Mouse (Mus musculus) B cell, adult 2 months (primary cell): ENCODE data around the gene Tagln2.

Source experiments
- DNase-seq, 2 experiments: peaks; one replicate each; pipeline ENCODE4 v3.0.0; 2022

The Tagln2 gene

DNA sequence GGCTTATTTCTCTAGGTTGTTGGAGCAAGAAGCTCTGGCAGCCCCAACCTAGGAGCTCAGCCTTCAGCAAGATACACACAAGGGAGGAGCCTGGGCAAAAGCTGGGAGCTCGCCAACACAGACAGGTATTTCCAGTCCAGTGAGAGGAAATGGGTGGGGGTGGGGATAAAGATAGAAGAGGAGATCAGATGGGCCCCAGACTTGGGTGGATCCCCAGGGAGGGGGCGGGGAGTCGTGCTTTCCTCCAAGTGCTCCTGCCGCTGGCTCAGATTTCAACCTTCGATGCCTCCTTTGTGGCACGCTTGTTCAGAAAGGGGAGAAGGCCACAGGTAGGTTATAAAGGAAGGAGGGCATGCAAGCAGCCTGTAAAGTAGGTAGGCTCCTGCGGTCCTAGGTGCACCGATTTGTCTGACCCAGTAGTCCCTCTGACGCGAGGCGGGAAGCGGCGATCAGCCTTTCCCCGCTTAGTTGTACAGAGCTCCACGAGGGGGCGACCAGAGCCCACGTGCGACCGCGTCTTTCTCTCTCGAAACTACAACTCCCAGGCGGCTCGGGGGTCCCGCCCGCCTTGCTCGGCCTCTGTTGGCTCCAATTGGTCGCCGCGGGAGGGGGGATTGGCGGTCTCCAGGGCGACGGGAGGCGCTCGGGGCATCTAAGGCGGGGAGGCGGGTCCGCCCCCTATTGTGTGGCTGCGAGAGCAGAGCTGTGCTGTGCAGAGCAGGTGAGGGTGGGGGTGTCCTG is 18.1 kb upstream of the Tagln2 start, which contains the start of gene Igsf9:
Gene Igsf9, plus strand, starts transcription at position 249 of the 741 bp plus-strand sequence.
- peak; percentile 92 to 93 for DNase-seq

DNA sequence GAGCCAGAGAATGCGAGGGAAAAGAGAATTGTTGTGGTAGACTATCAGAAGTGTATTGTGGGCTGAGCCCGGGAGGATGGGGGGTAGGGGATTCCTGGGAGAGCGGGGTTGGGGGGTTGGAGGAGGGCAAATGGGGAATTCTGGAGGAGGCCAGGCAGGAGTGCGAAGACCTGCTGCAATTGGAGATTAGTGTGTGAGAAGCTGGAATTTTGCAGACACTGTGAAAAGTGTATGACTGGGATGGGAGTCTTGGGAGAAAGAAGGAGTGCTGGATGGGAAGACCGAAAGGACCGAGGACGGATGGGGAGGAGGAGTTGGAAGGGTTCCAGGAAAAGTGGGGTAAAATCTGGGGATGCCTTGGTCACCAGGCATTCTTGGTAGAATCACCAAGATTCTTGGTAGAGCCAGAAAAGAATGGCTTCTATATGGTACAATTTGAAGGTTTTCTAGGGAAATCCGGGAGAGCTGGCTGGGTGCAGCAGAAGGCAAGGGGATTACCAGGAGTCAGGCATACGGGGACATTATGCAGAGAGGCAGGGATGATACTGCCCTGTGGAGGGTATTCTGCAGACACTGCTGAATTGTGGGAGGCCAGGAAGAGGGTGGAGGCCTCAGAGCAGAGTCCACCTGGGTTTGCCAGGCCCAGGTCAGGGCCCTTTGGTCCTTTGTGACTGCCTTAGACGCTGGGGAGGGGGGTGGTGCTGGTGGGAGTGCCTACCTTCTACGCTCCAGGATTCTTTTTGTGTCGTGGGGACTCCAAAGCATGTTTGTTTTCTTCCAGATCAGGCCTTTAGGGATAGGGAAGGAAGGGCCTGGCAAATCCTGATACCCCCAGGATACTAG is 17.1 kb upstream of the Tagln2 start:
- no peak for DNase-seq

DNA sequence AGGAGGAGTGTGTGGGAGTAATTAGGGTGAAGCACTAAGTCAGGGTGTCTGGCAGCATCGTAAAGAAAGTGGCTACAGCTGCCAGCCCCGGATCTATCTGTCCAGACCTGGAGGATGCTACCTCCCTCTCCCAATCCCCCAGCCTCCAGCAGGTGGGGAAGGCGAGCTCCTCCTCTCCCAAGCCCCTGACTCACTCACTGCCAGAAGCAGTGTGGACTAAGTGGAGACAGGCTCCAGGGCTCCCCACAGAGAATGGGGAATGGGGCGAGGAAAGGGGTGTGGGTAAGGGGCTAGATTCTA is 16.5 kb upstream of the Tagln2 start:
- no peak for DNase-seq

DNA sequence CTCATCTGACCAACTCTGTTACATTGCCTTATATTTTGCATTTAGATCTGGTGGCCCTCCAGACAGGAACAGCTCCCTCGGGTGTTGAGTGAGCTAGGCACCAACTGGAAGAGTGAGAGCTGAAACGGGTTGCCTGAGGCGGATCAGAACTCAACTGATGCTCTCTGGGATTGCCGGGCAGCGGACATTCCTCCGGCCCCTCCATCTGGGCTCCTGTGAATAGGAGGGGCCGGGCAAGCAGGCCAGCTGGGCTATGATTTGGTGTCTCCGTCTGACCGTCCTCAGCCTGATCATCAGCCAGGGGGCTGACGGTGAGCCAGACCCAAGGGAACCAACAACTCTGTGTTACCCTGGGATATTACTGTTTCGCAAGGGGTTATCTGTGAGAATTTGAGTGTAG is 15.6 kb upstream of the Tagln2 start:
- DNase-seq: no peak

DNA sequence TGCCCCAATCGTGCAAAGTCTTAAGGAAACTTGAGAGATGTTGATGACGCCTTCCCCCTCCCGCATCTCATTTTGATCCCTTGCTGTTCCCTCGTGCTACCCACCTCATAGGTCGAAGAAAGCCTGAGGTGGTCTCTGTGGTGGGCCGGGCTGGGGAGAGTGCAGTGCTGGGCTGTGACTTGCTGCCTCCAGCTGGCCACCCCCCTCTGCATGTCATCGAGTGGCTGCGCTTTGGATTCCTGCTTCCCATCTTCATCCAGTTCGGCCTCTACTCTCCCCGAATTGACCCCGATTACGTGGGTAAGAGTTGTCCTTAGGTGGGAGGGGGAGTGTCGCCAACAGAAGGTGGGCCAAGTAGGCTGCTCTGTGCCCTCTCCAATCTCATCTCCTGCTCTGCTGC is 15.2 kb upstream of the Tagln2 start:
- DNase-seq: no peak

DNA sequence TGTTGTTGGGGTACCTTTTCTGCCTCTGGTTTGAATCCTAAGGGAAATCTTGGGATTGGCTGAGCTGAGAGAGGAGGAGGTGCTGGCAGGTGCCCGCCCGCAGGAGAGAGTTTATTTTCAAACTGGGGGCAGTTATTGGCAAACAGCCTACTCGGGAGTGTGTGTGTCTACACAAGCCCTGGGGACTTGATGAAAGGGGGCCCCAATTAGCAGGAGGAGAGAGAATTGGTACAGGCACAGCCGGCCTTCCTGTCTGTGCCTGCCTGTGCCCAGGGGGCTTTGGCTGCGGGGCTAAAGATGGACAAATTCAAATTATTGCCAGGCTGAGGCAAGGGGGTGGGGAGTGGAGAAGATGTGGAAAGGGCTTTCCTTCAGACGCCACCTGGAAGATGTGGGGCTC is 14.0 kb upstream of the Tagln2 start:
- DNase-seq: no peak

DNA sequence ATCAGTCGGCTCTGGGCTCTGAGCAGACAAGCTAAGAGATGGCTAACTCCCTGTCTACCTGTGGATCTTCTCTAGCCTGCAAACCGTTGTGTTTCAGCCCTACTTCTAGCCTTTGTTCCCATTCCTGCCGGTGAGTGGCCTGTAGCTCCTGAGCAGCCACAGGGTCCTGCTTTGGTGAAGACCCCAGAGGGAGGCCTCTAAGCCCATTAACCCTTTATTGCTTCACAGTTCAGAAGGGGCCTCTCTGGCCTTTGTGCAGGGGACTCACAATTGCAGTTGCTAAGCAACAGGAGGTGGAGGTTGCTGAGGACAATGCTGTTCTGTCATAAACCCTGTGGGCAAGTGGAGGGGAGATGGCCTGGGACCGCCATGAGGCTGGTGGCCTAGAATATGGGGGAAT is 13.6 kb upstream of the Tagln2 start:
- no peak for DNase-seq

DNA sequence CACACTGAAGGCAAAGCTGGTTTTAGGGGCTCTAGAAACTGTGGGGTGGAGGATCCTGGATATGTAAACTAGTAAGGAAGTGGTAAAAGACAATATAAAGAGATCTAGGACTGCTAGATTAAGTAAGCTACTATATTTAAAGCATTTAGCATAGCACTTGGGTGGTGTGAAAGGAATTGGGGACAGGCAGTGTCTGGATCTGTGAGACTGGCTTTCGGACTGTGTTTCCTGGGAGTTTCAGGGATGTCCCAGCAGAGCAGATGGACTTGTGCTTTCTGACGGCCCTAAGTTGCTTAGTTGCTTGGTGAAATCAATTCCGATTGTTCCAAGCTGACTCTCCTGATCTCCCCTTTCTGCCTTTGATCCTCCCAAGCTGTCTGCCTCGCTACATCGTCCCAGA is 13.2 kb upstream of the Tagln2 start:
- no peak for DNase-seq

DNA sequence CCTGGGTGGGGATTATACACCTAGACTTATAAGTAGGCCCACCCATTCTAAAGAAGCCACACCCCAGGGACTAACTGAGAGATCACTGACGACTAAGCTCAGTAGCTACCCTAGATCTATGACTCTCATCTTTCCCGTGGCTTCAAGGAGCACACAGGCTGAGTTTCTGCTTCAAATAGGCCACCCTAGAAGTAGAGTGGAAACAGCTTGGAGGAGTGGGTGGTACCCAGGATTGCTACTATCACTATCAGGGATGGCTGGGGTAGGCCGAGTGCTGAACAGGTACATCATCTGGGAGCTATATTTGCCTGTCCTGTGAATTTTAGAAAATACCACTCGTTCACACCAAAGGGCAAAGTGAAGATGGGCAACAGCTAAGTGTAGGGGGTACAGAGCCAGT is 12.0 kb upstream of the Tagln2 start:
- no peak for DNase-seq

DNA sequence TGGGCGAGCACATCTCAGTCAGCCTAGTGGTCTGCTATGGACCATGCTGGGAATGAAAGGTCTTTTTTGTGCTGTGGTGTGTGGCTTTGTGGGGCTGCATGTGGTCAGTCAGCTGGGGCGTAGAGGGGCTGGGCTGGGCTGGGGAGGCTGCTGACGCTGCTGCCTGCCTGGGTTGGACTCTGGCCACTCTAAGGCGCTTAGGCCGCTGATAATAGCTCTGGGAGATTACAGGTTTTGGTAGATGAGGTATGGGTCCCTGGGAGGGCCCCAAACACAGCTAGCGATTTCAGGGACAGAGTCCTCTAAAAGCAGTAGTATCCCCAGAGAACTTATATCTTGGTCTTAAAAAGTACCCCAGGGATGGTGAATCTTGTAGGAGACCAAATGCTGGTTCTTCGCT is 11.0 kb upstream of the Tagln2 start:
- DNase-seq: no peak

DNA sequence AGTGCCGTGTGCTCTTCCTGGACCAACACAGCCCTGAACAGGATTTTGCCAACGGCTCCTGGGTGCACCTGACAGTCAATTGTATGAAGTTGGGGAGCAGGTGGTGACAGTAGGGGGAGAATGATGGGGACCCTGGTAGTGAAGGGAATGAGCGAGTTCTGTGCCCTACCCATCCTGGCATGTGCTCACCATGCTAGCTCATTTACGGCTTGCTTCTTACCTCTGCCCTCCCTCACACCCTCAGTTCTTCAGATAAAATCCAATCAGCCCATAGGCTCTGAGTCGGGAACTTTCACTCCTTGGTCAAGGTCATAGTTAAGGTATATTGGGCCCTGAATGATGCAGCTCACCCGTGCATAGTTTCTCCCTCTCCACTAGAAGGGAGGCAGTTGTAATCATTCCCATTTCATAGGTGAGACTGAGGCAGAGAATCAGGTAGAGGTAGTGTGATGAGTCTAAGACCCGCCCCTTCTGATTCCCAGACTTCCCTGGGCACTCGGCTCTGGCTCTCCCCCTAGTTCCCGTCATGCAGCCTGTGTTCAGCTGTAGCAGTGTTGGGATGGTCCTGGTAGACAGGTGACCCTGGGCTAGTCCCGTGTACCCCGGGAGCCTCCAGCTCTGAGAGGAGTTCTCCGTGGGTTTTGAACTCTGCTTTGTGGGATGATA is 10.1 kb upstream of the Tagln2 start:
- no peak for DNase-seq

DNA sequence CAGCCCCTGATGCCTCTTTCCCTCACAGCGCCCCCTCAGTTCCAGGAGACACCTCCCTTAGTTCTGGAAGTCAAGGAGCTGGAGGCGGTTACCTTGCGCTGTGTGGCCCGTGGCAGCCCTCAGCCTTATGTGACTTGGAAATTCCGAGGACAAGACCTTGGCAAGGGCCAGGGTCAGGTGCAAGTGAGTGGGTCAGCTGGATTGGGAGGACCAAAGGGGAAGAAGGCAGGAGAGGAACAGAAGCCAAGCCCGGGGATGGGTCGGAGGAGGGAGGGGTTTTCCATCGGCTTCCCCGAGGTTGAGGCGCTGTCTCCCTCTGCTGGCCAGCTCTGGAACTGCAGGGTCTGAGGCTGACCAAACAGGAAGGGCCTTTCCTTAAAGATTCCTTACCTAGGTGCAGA is 9.6 kb upstream of the Tagln2 start:
- DNase-seq: peak; percentile 88 to 91

DNA sequence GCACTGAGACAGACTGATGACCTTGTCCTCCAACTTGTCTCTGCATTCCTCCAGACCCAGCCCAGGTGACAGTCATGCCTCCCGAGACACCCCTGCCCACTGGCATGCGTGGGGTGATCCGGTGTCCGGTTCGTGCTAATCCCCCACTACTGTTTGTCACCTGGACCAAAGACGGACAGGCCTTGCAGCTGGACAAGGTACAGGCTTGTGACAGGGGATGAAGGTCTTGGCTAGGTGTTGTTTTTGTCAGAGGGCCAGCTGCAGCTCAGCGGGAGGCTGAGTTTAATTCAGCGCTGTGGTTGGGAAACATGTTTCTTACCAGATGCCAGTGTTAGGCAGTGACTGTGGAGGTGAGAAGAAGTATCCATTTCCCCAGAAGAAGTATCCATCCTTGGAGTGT is 7.8 kb upstream of the Tagln2 start:
- no peak for DNase-seq

DNA sequence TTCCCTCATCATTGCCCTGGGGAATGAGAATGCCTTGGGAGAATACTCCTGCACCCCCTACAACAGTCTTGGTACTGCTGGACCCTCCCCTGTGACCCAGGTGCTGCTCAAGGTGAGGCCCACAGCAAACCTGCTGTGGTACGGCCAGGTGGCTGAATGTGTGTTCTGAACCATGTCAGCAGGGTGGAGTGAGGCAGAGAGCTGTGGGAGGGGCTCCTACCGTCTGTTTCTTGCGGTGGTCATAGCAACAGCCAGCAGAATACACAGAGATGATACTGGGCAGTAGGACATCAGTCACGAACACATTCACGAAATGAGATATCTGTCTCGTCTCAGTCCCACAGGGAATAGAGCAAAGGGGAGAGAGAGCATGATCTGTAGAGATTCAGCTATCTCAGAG is 6.3 kb upstream of the Tagln2 start:
- DNase-seq: peak; percentile 69 to 75

DNA sequence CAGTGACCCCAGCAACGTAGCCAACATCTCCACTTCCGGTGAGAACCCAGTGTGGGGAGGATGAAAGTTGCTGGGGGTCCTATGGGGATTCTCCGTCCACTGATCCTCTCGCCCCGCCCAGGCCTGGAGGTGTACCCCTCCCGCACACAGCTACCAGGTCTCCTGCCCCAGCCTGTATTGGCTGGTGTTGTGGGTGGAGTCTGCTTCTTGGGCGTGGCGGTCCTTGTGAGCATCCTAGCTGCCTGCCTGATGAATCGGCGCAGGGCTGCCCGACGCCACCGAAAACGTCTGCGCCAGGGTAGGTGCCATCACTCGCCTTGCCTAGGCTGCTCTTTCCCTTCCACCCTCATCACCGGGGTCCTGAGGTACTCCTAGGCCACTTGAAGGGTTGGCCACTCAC is 3.8 kb upstream of the Tagln2 start:
- no peak for DNase-seq

DNA sequence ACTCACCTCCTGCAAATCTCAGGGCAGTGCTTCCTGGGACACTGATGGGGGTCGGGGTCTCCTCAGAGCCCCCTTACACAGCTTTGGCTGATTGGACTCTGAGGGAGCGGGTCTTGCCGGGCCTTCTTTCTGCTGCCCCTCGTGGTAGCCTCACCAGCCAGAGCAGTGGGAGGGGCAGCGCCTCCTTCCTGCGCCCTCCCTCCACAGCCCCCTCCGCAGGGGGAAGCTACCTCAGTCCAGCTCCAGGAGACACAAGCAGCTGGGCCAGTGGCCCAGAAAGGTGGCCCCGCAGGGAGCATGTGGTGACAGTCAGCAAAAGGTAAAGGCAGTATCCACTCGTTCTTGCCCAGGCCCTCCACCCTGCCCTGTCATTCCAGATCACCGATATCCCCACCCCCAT is 2.4 kb upstream of the Tagln2 start:
- no peak for DNase-seq

DNA sequence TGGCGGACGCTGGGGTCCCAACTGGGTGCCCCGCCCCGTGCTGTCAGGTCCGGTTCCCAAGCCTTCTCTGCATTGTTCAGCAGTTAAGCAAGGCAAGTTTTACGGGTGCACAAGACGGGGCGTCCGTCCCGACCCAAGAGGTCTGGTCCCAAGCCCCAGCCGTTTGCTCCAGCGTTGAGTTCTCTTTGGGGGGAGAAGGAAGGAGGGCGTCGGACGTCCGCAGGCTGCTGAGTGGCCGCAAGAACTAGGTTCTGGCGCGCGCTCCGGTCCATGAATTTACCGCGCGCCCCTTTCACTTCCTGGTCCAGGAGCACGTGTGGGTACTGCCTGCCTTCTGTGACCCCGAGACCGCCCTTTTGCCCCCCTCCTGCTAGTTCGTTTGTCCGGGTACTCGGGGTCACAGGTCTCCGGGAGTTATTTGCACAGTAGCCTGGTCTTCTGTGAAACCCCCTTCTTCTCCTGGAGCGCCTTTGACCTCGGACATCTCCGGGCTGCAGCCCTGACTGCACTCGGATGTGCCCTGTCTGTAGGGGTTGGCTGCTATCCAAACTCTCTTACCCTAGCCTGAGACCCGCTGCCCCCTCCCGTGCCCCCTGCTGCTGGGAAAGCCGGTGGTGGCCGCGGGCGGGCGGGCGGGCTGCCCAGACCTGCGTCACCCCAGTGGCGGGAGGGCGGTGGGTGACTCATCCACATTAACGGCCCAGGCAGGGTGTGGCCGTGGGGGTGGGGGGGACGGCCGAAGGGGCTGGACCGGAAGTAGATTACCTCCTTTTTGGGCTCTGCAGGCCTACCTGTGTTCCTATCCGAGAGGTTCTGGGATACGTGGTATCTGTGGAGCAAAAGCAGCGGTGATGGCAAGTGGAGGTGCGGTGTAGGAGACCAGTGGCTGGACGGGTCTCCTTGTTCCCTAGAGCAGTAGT is 864 bp downstream of the Tagln2 start:
- DNase-seq: peak; percentile 77 to 79

DNA sequence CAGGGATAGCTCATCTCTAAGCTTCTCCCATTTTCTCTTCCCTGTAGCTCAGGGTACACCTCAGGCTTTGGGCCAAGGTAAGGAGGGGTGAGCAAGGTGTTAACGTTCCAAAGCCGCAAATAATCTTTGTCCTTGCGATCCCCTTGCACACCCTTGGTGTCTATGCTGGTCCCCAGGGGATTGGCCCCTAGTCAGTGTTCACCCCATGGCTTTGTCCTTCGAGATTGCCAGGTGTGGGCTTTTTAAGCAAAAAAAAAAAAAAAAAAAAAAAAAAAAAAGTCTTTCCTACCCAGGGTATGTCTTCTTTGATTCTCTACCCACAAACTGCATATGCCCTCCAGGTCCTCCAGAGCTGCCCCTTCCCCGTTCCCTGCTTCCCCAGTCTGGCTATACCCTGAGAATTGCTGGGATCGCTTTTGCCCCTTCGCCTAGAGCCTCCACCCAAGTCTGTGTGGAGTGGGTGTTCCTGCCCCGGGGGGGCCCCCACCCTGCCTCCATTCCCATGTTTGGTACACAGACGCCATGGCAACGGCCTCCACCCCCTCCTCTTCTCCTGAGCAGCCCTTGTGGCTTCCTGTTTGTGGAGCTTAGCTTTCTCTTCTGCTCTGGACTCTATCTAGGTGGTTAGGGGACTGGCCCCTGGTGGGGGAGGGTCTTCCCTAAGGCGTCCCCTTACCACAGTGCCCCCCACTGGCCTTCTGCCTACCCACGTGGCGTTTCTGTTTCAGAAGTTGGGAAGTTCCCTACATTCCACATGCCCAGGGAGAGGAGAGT is 1.7 kb downstream of the Tagln2 start:
- peak; percentile 87 to 88 for DNase-seq

DNA sequence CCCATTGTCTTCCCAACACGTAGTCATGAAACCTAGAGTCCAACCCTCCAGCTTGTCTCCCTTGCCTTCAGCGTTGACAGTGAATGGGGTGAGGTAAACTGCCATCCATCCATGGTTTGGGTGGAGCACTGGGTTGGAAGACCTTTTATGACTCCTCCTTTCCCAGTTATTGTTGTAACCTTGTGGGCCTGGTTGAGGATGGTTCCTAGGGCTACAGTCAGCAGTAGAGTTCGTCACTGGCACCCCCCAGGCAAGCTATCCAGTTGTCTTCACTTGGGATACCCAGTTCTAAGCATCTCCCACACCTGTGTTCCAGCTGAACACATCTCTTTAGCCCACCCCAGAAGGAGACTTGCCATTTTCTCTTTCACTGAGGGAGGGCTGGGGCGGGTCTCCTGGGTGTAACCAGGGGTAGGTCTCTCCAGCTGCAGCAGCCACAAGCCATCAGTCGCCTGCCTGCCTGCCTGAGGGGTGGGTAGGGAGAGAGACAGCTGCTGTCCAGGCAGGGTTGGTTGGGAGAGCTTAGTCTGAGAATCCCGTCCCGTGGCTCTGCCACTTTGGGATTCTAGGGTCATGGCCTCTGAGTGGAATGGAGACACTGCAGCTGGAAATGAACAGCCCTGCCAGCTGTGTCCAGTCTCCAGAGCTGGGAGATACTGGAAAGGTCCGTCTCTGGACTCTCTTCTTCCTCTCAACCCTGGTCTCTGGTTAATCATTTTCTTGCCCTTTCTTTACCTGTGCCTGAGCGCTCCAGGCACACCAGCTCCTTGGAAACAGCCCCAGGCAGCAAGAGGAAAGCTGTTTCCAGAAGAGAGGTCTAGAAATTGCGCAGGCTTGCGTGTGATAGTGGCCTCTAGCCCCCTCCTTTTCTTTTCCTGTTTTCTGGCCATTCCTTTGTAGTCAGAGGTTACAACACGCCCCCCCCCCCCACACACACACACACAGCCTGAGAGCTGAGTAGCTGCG is 2.6 kb downstream of the Tagln2 start:
- no peak for DNase-seq

DNA sequence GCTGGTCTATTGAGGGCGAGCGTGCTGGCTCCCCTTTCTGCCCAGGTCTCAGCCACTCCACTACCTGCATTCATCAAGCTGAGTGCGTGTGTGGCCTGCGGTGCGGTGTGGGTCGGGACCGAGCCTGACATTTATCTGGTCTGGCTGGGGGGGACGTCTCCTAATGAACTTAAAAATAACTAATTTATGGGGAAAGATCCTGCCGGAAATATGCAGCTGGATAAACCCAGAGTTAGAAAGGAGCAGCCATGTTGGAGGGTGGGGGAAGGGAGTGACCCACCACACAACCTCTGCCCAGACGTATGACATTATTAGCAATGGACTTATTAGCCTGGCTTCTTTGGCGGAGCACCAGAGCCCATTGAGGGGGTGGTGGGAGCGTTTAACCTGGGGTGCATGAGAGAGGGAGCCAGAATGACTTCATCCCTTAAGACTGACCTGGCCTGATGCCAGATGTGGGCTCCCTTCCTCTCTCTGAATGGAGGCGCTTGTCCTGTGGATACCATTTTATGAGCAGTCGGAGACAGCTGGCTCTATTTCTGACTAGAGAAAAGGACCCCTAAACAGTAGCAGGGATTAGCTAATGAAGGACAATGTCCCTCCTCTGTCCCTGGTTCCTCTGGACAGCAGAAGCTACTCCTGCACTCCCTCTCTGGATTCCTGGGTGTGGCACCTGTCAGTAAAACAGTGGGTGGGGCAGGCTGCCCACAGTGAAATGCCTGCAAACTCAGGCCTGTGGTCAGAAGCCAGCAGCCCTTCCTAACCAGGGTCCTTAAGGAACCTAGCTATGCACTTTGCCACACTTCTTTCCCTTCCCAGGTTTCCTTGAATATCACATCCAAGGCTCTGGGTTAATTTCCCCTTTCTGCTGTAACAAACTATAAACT is 3.5 kb downstream of the Tagln2 start:
- DNase-seq: no peak
